Mouse (Mus musculus): ENCODE data around the gene Tmem200c. TPM values are rescaled to one million over a fixed set of nuclear protein-coding genes. Genes with fewer than 3 reads are reported as not detected.

Gene Tmem200c
- polyA plus RNA-seq, 1 experiment from 2014 or later, result 0.14 TPM

GRCm38 (mm10) chr17:68881725-68882524, 55.5 kb downstream of the Tmem200c start:
- Histone ChIP-seq H3K4me2 (peak overlapping the region; percentile 64), H3K27ac (ENCODE audit: low read depth, low read length) (no peak overlapping the region), H3K9ac (ENCODE audit: low read depth, low read length) (peak overlapping the region; percentile 52), H3K4me1 (ENCODE audit: control insufficient read depth, insufficient read depth, low read length) (no peaks in the 10 kb centered on the region), H3K27me3 (ENCODE audit: control insufficient read depth, insufficient read depth, low read length) (no peaks in the 10 kb centered on the region), H3K4me3 (ENCODE audit: low read depth, low read length) (peak overlapping the region; percentile 42), H3K9me3 (replicated peaks; ENCODE audit: control insufficient read depth, low read length) (no peaks in the 10 kb centered on the region), H3K36me3 (ENCODE audit: control insufficient read depth, insufficient read depth, low read length) (no peaks in the 10 kb centered on the region)
- 12% methylated on average over 21 of the region's 21 CpGs for WGBS (ENCODE audit: insufficient replicate concordance)
- ATAC-seq (replicated peaks; ENCODE audit: insufficient number of reproducible peaks, low FRiP score, low TSS enrichment), result no peak

GRCm38 (mm10) chr17:68883474-68884083, 57.2 kb downstream of the Tmem200c start:
- no peaks in the 10 kb centered on the region for H3K36me3 ChIP-seq (ENCODE audit: control insufficient read depth, insufficient read depth, low read length)
- WGBS (ENCODE audit: insufficient replicate concordance), result 62% methylated on average over 3 of the region's 3 CpGs
- no peaks in the 10 kb centered on the region for H3K27me3 ChIP-seq (ENCODE audit: control insufficient read depth, insufficient read depth, low read length)
- no peaks in the 10 kb centered on the region for H3K9me3 ChIP-seq (replicated peaks; ENCODE audit: control insufficient read depth, low read length)
- ATAC-seq (replicated peaks; ENCODE audit: insufficient number of reproducible peaks, low FRiP score, low TSS enrichment), result no peak
- H3K4me2 ChIP-seq, result no peak overlapping the region
- no peaks in the 10 kb centered on the region for H3K4me1 ChIP-seq (ENCODE audit: control insufficient read depth, insufficient read depth, low read length)
- no peak overlapping the region for H3K9ac ChIP-seq (ENCODE audit: low read depth, low read length)
- no peak overlapping the region for H3K27ac ChIP-seq (ENCODE audit: low read depth, low read length)
- no peak overlapping the region for H3K4me3 ChIP-seq (ENCODE audit: low read depth, low read length)

GRCm38 (mm10) chr17:68890672-68891071, 64.2 kb downstream of the Tmem200c start:
- Histone ChIP-seq H3K36me3 (ENCODE audit: control insufficient read depth, insufficient read depth, low read length) (no peaks in the 10 kb centered on the region), H3K9ac (ENCODE audit: low read depth, low read length) (no peak overlapping the region), H3K4me2 (no peak overlapping the region), H3K27ac (ENCODE audit: low read depth, low read length) (no peak overlapping the region), H3K4me3 (ENCODE audit: low read depth, low read length) (no peak overlapping the region), H3K4me1 (ENCODE audit: control insufficient read depth, insufficient read depth, low read length) (no peaks in the 10 kb centered on the region), H3K9me3 (replicated peaks; ENCODE audit: control insufficient read depth, low read length) (no peaks in the 10 kb centered on the region), H3K27me3 (ENCODE audit: control insufficient read depth, insufficient read depth, low read length) (no peaks in the 10 kb centered on the region)
- no peak for ATAC-seq (replicated peaks; ENCODE audit: insufficient number of reproducible peaks, low FRiP score, low TSS enrichment)
- WGBS (ENCODE audit: insufficient replicate concordance), result 85% methylated on average over 3 of the region's 3 CpGs

Other genes with a start within 250 kb of the Tmem200c start
- 118 and 139 TPM in 2 replicates for gene Epb41l3, start 249.1 kb downstream of the Tmem200c start, polyA plus RNA-seq (2014; fragmentation: Nextera tagmentation; extraction: Ambion mirVana)

All from heart, embryonic 11.5 days (tissue).